Mouse (Mus musculus) CD4-positive, CD25-positive, alpha-beta regulatory T cell, adult 9 weeks (primary cell): ENCODE data around the gene Gm7544. TPM values are rescaled to one million over a fixed set of nuclear protein-coding genes. Genes with fewer than 3 reads are reported as not detected.

Experiments
- polyA plus RNA-seq: library from polyadenylated mRNA; unstranded; fragments of 100-300 nt; shearing (Covaris generic); gene quantifications from one replicate; pipeline ENCODE4 v1.2.1, GENCODE M21; 2017

Gene Gm7544
- not detected for polyA plus RNA-seq

GRCm38 (mm10) chr1:82955913-82956312 is at the start of gene Gm7544:
Gm7544 (minus strand) TSS chr1:82956013.

GRCm38 (mm10) chr1:83000306-83000705 is 44.5 kb upstream of the Gm7544 start, which contains the start of gene Gm47959:
Gm47959 (plus strand) TSS chr1:83000548.

DNA sequence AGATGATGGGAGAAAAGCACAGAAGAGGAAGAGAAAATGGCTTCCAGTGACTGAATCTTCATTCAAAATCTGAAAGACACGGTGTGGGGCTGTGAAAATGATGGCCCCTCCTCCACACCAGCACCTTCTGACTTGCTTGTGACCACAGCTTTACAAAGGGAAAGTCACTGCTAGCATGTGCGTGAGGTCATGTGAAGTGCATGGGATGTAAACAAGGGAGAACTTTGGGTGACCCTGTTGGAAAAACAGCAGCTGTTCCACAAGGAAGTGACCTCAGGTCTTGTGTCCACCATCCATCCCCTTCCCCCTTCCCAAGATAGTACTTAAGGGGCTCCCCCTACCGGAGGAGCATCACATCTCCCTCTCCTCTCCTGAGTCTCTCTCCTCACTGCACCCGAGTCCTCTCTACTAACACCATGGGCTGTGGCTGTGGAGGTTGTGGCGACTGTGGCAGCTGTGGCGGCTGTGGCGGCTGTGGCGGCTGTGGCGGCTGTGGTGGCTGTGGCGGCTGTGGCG is 4.1 kb upstream of the Gm7544 start, which contains the start of gene Gm47955:
Gene Gm47955, plus strand, starts transcription at position 417 of the 516 bp plus-strand sequence.

GRCm38 (mm10) chr1:82943295-82943694 is 12.5 kb downstream of the Gm7544 start, which contains the start of gene A030003K21Rik:
A030003K21Rik (minus strand) TSS chr1:82943388.

GRCm38 (mm10) chr1:82931326-82931725 is 24.5 kb downstream of the Gm7544 start, which contains the start of gene Gm6217:
Gm6217 (minus strand) TSS chr1:82931399.

GRCm38 (mm10) chr1:82924650-82925049 is 31.2 kb downstream of the Gm7544 start, which contains the start of gene A030014E15Rik:
A030014E15Rik (plus strand) TSS chr1:82924917.

GRCm38 (mm10) chr1:82913025-82913424 is 42.8 kb downstream of the Gm7544 start, which contains the start of gene A030005L19Rik:
A030005L19Rik (plus strand) TSS chr1:82913325.

Other genes starting within 250 kb of the Gm7544 start
- 59.6 TPM for gene Mff, start 231.1 kb downstream of the Gm7544 start, polyA plus RNA-seq
- gene Tm4sf20, start 187.6 kb downstream of the Gm7544 start, polyA plus RNA-seq, result 0.61 TPM
- gene Gm47791, start 184.8 kb downstream of the Gm7544 start, polyA plus RNA-seq, result not detected
- 17.9 TPM for gene Agfg1, start 116.5 kb downstream of the Gm7544 start, polyA plus RNA-seq
- gene A030005L19Rik, start 42.7 kb downstream of the Gm7544 start, polyA plus RNA-seq, result 0.58 TPM
- not detected for gene A030014E15Rik, start 31.1 kb downstream of the Gm7544 start, polyA plus RNA-seq
- gene Gm6217, start 24.6 kb downstream of the Gm7544 start, polyA plus RNA-seq, result not detected
- not detected for gene A030003K21Rik, start 12.6 kb downstream of the Gm7544 start, polyA plus RNA-seq
- gene Gm47955, start 4.3 kb upstream of the Gm7544 start, polyA plus RNA-seq, result not detected
- gene Gm47959, start 44.5 kb upstream of the Gm7544 start, polyA plus RNA-seq, result not detected
- gene Slc19a3, start 82.4 kb upstream of the Gm7544 start, polyA plus RNA-seq, result not detected
- gene Krtap28-10, start 86.5 kb upstream of the Gm7544 start, polyA plus RNA-seq, result not detected
- gene Gm47969, start 88.9 kb upstream of the Gm7544 start, polyA plus RNA-seq, result not detected
- gene A030005K14Rik, start 103.4 kb upstream of the Gm7544 start, polyA plus RNA-seq, result not detected
- not detected for gene Krtap28-13, start 104.9 kb upstream of the Gm7544 start, polyA plus RNA-seq
- 1.8 TPM for gene Ccl20, start 160.8 kb upstream of the Gm7544 start, polyA plus RNA-seq
- gene Daw1, start 203.7 kb upstream of the Gm7544 start, polyA plus RNA-seq, result 0.33 TPM